Mouse (Mus musculus) E14TG2a.4 (cell line): ENCODE measurements around the gene Mog.

ENCODE experiments used
- CTCF ChIP-seq: conservative IDR thresholded peaks from 2 replicates; pipeline ENCODE4 v1.5.1; 2014; ENCODE audit warnings: low read length
- NANOG ChIP-seq: IDR thresholded peaks from 2 replicates; pipeline ENCODE4 v1.6.1; 2014; ENCODE audit warnings: borderline replicate concordance, low read length, mixed read lengths
- POU5F1 ChIP-seq: IDR thresholded peaks from 2 replicates; pipeline ENCODE4 v1.6.1; 2014; ENCODE audit warnings: low read length, borderline replicate concordance

GRCm38 (mm10) chr17:36988475-36988874 is 34.7 kb downstream of the Mog start:
- no peak for TF ChIP-seq CTCF
- no peak for TF ChIP-seq POU5F1
- no peak for TF ChIP-seq NANOG
